Mouse (Mus musculus): ENCODE data around the gene Ctc1. TPM values are rescaled to one million over a fixed set of nuclear protein-coding genes. Genes with fewer than 3 reads are reported as not detected.
"Not testable (repeated sequence)": the region's sequence is repeated elsewhere in the genome, so short reads cannot be mapped to it uniquely, and the experiment has no call there.

The Ctc1 gene
- total and polyA plus RNA-seq, 3 experiments: 10.7 to 21.5 (median 15.7) TPM

- intact Hi-C loops (cut with DNase I); H3K27me3 ChIP-seq (ENCODE audit: control insufficient read depth, insufficient read depth, low read length); H3K79me2 ChIP-seq (replicated peaks; ENCODE audit: control insufficient read depth, insufficient read depth, low read length); H3K36me3 ChIP-seq (ENCODE audit: control insufficient read depth, insufficient read depth, low read length); H3K4me1 ChIP-seq (ENCODE audit: control insufficient read depth, insufficient read depth, low read length): not testable (repeated sequence)
- 0 out of 2 replicates have a peak, but pooled peaks have one; percentile 16 for TF ChIP-seq POLR2A (IDR thresholded peaks at IDR 0.05; ENCODE audit: insufficient read depth, low read depth, low read length)
- WGBS: under 1% methylated on average over 38 of the region's 38 CpGs
- DNase-seq: peak; percentile 89 to 91
- peak overlapping the region; percentile 56 for H3K4me3 ChIP-seq
- peak overlapping the region; percentile 66 for H3K27ac ChIP-seq
- peak overlapping the region; percentile 67 for H3K9ac ChIP-seq (ENCODE audit: low read depth, low read length)
Measured at GRCm38 (mm10) chr11:68973250-68974058, 42.3 kb upstream of the Ctc1 start.

- no peak for DNase-seq
- TF ChIP-seq EP300 (IDR thresholded peaks at IDR 0.05; ENCODE audit: insufficient read depth, low read depth, low read length) (no peak), POLR2A (IDR thresholded peaks at IDR 0.05; ENCODE audit: insufficient read depth, low read depth, low read length) (no peak), CTCF (IDR thresholded peaks at IDR 0.05) (no peak)
- Histone ChIP-seq H3K27ac (peak overlapping the region; percentile 66), H3K4me1 (ENCODE audit: control insufficient read depth, insufficient read depth, low read length) (peaks cover 7% of the 10 kb centered on the region), H3K4me3 (peak overlapping the region; percentile 56), H3K36me3 (ENCODE audit: control insufficient read depth, insufficient read depth, low read length) (no peaks in the 10 kb centered on the region), H3K9ac (ENCODE audit: low read depth, low read length) (peak overlapping the region; percentile 67), H3K79me2 (replicated peaks; ENCODE audit: control insufficient read depth, insufficient read depth, low read length) (no peaks in the 10 kb centered on the region), H3K27me3 (ENCODE audit: control insufficient read depth, insufficient read depth, low read length) (no peaks in the 10 kb centered on the region)
- intact Hi-C loops (cut with DNase I): no loop called here
- 37% methylated on average over 6 of the region's 6 CpGs for WGBS
Measured at GRCm38 (mm10) chr11:68974059-68974450, 41.7 kb upstream of the Ctc1 start.

- TF ChIP-seq CTCF (IDR thresholded peaks at IDR 0.05): no peak
- TF ChIP-seq EP300 (IDR thresholded peaks at IDR 0.05; ENCODE audit: insufficient read depth, low read depth, low read length): no peak
- TF ChIP-seq POLR2A (IDR thresholded peaks at IDR 0.05; ENCODE audit: insufficient read depth, low read depth, low read length): no peak
- DNase-seq: no peak
- intact Hi-C loops (cut with DNase I): no loop called here
- H3K36me3 ChIP-seq (ENCODE audit: control insufficient read depth, insufficient read depth, low read length): no peaks in the 10 kb centered on the region
- H3K9ac ChIP-seq (ENCODE audit: low read depth, low read length): peak within 1 kb of the TSS; percentile 67; the same call in 1 of the 2 replicates
- H3K4me3 ChIP-seq: peak within 1 kb of the TSS; percentile 56; the same call in 1 of the 2 replicates
- H3K27me3 ChIP-seq (ENCODE audit: control insufficient read depth, insufficient read depth, low read length): no peaks in the 10 kb centered on the region
- no peak within 1 kb of the TSS for H3K27ac ChIP-seq
- peaks cover 6% of the 10 kb centered on the region for H3K4me1 ChIP-seq (ENCODE audit: control insufficient read depth, insufficient read depth, low read length)
- H3K79me2 ChIP-seq (replicated peaks; ENCODE audit: control insufficient read depth, insufficient read depth, low read length): no peaks in the 10 kb centered on the region
- 71% methylated on average over 7 of the region's 7 CpGs for WGBS
Measured at GRCm38 (mm10) chr11:68975085-68975484, 40.6 kb upstream of the Ctc1 start, which contains the start of gene Rangrf. Rangrf (minus strand) TSS chr11:68975185.

GRCm38 (mm10) chr11:68975601-68976000 lies 40.1 kb upstream of the Ctc1 start:
- WGBS: 82% methylated on average over 1 of the region's 1 CpGs
- TF ChIP-seq EP300 (IDR thresholded peaks at IDR 0.05; ENCODE audit: insufficient read depth, low read depth, low read length): no peak
- no peak for TF ChIP-seq POLR2A (IDR thresholded peaks at IDR 0.05; ENCODE audit: insufficient read depth, low read depth, low read length)
- TF ChIP-seq CTCF (IDR thresholded peaks at IDR 0.05): no peak
- no peaks in the 10 kb centered on the region for H3K79me2 ChIP-seq (replicated peaks; ENCODE audit: control insufficient read depth, insufficient read depth, low read length)
- no peak overlapping the region for H3K27ac ChIP-seq
- no peak for DNase-seq
- no peaks in the 10 kb centered on the region for H3K36me3 ChIP-seq (ENCODE audit: control insufficient read depth, insufficient read depth, low read length)
- H3K9ac ChIP-seq (ENCODE audit: low read depth, low read length): no peak overlapping the region
- intact Hi-C loops (cut with DNase I): no loop called here
- H3K4me1 ChIP-seq (ENCODE audit: control insufficient read depth, insufficient read depth, low read length): peaks cover 6% of the 10 kb centered on the region
- H3K27me3 ChIP-seq (ENCODE audit: control insufficient read depth, insufficient read depth, low read length): no peaks in the 10 kb centered on the region
- H3K4me3 ChIP-seq: no peak overlapping the region

- Histone ChIP-seq H3K79me2 (replicated peaks; ENCODE audit: control insufficient read depth, insufficient read depth, low read length) (no peaks in the 10 kb centered on the region), H3K27ac (no peak overlapping the region), H3K36me3 (ENCODE audit: control insufficient read depth, insufficient read depth, low read length) (no peaks in the 10 kb centered on the region), H3K4me1 (ENCODE audit: control insufficient read depth, insufficient read depth, low read length) (peaks cover 3% of the 10 kb centered on the region), H3K9ac (ENCODE audit: low read depth, low read length) (no peak overlapping the region), H3K27me3 (ENCODE audit: control insufficient read depth, insufficient read depth, low read length) (no peaks in the 10 kb centered on the region), H3K4me3 (no peak overlapping the region)
- intact Hi-C loops (cut with DNase I): no loop called here
- 51% methylated on average over 5 of the region's 5 CpGs for WGBS
- TF ChIP-seq POLR2A (IDR thresholded peaks at IDR 0.05; ENCODE audit: insufficient read depth, low read depth, low read length): no peak
- TF ChIP-seq EP300 (IDR thresholded peaks at IDR 0.05; ENCODE audit: insufficient read depth, low read depth, low read length): no peak
- TF ChIP-seq CTCF (IDR thresholded peaks at IDR 0.05): no peak
- no peak for DNase-seq
Measured at GRCm38 (mm10) chr11:68979320-68979733, 36.4 kb upstream of the Ctc1 start.

GRCm38 (mm10) chr11:68980919-68981318 lies 34.8 kb upstream of the Ctc1 start:
- no peak for TF ChIP-seq POLR2A (IDR thresholded peaks at IDR 0.05; ENCODE audit: insufficient read depth, low read depth, low read length)
- no peak for TF ChIP-seq EP300 (IDR thresholded peaks at IDR 0.05; ENCODE audit: insufficient read depth, low read depth, low read length)
- TF ChIP-seq CTCF (IDR thresholded peaks at IDR 0.05): no peak
- no peak overlapping the region for H3K9ac ChIP-seq (ENCODE audit: low read depth, low read length)
- no peaks in the 10 kb centered on the region for H3K27me3 ChIP-seq (ENCODE audit: control insufficient read depth, insufficient read depth, low read length)
- H3K36me3 ChIP-seq (ENCODE audit: control insufficient read depth, insufficient read depth, low read length): no peaks in the 10 kb centered on the region
- peaks cover 3% of the 10 kb centered on the region for H3K4me1 ChIP-seq (ENCODE audit: control insufficient read depth, insufficient read depth, low read length)
- H3K79me2 ChIP-seq (replicated peaks; ENCODE audit: control insufficient read depth, insufficient read depth, low read length): no peaks in the 10 kb centered on the region
- no peak overlapping the region for H3K27ac ChIP-seq
- H3K4me3 ChIP-seq: no peak overlapping the region
- 71% methylated on average over 3 of the region's 3 CpGs for WGBS
- intact Hi-C loops (cut with DNase I): no loop called here
- no peak for DNase-seq
